Mouse (Mus musculus) limb, embryonic 13.5 days (tissue): ENCODE results near the gene Srsf10. TPM values are rescaled to one million over a fixed set of nuclear protein-coding genes. Genes with fewer than 3 reads are reported as not detected.
A peak's percentile ranks its signal among the peaks of the same experiment; 100 is the strongest.

Experiments
- ATAC-seq: fragments of 200-750 bp; cut with Nextera tagmentation; 2 replicates; pipeline ENCODE4 v1.8.0; 2017; ENCODE audit warnings: low read depth, moderate number of reproducible peaks, moderate TSS enrichment; ENCODE audit not compliant: low FRiP score
- H3K27ac ChIP-seq: fragments of 300-500 bp; sonication (generic); 2 replicates; pipeline ENCODE4 v1.5.1; 2015; ENCODE audit warnings: inconsistent platforms, mild to moderate bottlenecking, moderate library complexity
- H3K27me3 ChIP-seq: fragments of 300-500 bp; sonication (generic); 2 replicates; pipeline ENCODE4 v1.6.1; 2015; ENCODE audit warnings: mild to moderate bottlenecking, inconsistent platforms
- H3K36me3 ChIP-seq: fragments of 300-500 bp; sonication (generic); 2 replicates; pipeline ENCODE4 v1.6.1; 2015; ENCODE audit warnings: inconsistent platforms, mild to moderate bottlenecking, moderate library complexity
- H3K4me1 ChIP-seq: fragments of 300-500 bp; sonication (generic); 2 replicates; pipeline ENCODE4 v1.6.1; 2015; ENCODE audit warnings: inconsistent platforms
- H3K4me2 ChIP-seq: fragments of 300-500 bp; sonication (generic); replicated peaks from 2 replicates; pipeline ENCODE4 v1.6.1; 2015; ENCODE audit warnings: inconsistent platforms, mild to moderate bottlenecking, moderate library complexity
- H3K4me3 ChIP-seq: fragments of 300-500 bp; sonication (generic); 2 replicates; pipeline ENCODE4 v1.5.1; 2015; ENCODE audit warnings: moderate library complexity, mild to moderate bottlenecking, inconsistent platforms
- H3K9ac ChIP-seq: fragments of 300-500 bp; sonication (generic); 2 replicates; pipeline ENCODE4 v1.6.1; 2015; ENCODE audit warnings: mild to moderate bottlenecking, inconsistent platforms
- H3K9me3 ChIP-seq: fragments of 300-500 bp; sonication (generic); 2 replicates; pipeline ENCODE4 v1.6.1; 2016; ENCODE audit warnings: inconsistent platforms
- WGBS: fragments of 180-500 bp; shearing (Covaris S2); methylation state at CpG from one replicate; pipeline ENCODE4 v1.1.7; 2015; 5-methylcytosine and 5-hydroxymethylcytosine counted together
- polyA plus RNA-seq: library from polyadenylated mRNA; unstranded; fragments of >200 nt; fragmentation: Nextera tagmentation; extraction: Ambion mirVana; gene quantifications from 2 replicates; pipeline ENCODE4 v1.2.1, GENCODE M21; 2015

Gene Srsf10
- polyA plus RNA-seq = 323 and 330 TPM in 2 replicates

- Histone ChIP-seq H3K36me3 (peaks cover 4% of the 10 kb centered on the region; the same call in 1 of the 2 replicates), H3K27me3 (no peaks in the 10 kb centered on the region), H3K4me2 (peak within 1 kb of the TSS; percentile 79), H3K4me3 (peak within 1 kb of the TSS; percentile 85), H3K9ac (peak within 1 kb of the TSS; percentile 99), H3K27ac (peak within 1 kb of the TSS; percentile 99), H3K4me1 (peaks cover 38% of the 10 kb centered on the region), H3K9me3 (no peaks in the 10 kb centered on the region)
- ATAC-seq = peak; percentile 95
- under 1% methylated on average over 66 of the region's 67 CpGs for WGBS
These were observed at the start of gene Srsf10 for GRCm38 (mm10) chr4:135855536-135856222. TSS of gene Srsf10 (plus strand) at chr4:135855747.

GRCm38 (mm10) chr4:135814896-135815295 is 40.7 kb upstream of the Srsf10 start:
- ATAC-seq = no peak
- Histone ChIP-seq H3K36me3 (no peaks in the 10 kb centered on the region), H3K4me2 (no peak overlapping the region), H3K4me1 (no peaks in the 10 kb centered on the region), H3K4me3 (no peak overlapping the region), H3K27ac (no peak overlapping the region), H3K27me3 (no peaks in the 10 kb centered on the region), H3K9me3 (peaks cover 4% of the 10 kb centered on the region; the same call in 1 of the 2 replicates), H3K9ac (no peak overlapping the region)
- 75% methylated on average over 7 of the region's 7 CpGs for WGBS

- 47% methylated on average over 12 of the region's 12 CpGs for WGBS
- no peak for ATAC-seq
- Histone ChIP-seq H3K9ac (no peak overlapping the region), H3K27ac (no peak overlapping the region), H3K27me3 (no peaks in the 10 kb centered on the region), H3K9me3 (peaks cover 4% of the 10 kb centered on the region; the same call in 1 of the 2 replicates), H3K4me1 (peaks cover 11% of the 10 kb centered on the region; the same call in 1 of the 2 replicates), H3K36me3 (no peaks in the 10 kb centered on the region), H3K4me3 (no peak overlapping the region), H3K4me2 (no peak overlapping the region)
These were observed 38.5 kb upstream of the Srsf10 start for GRCm38 (mm10) chr4:135816905-135817622.

DNA sequence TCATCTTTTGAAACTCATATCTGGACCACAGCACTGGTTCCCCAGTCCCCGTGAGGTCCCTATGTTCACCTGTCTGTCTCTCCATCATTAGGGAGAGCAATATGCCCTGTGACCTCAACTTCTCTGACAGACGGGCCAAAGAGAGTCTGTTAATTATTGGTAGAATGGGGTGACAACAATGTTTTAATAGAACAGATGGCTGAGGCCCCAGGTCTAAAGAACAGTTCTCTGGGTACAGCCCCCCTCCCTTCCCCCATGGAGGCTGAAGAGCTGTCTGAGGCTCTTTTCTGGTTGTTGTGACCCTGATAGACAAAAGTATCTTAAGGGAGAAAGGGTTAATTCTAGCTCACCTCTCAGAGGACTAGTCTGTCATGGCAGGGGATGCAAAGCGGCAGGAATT is 37.2 kb upstream of the Srsf10 start:
- Histone ChIP-seq H3K4me1 (peaks cover 11% of the 10 kb centered on the region; the same call in 1 of the 2 replicates), H3K4me2 (no peak overlapping the region), H3K9ac (no peak overlapping the region), H3K27ac (no peak overlapping the region), H3K36me3 (no peaks in the 10 kb centered on the region), H3K9me3 (peaks cover 4% of the 10 kb centered on the region; the same call in 1 of the 2 replicates), H3K27me3 (no peaks in the 10 kb centered on the region), H3K4me3 (no peak overlapping the region)
- WGBS = 72% methylated on average over 3 of the region's 3 CpGs
- ATAC-seq = no peak

DNA sequence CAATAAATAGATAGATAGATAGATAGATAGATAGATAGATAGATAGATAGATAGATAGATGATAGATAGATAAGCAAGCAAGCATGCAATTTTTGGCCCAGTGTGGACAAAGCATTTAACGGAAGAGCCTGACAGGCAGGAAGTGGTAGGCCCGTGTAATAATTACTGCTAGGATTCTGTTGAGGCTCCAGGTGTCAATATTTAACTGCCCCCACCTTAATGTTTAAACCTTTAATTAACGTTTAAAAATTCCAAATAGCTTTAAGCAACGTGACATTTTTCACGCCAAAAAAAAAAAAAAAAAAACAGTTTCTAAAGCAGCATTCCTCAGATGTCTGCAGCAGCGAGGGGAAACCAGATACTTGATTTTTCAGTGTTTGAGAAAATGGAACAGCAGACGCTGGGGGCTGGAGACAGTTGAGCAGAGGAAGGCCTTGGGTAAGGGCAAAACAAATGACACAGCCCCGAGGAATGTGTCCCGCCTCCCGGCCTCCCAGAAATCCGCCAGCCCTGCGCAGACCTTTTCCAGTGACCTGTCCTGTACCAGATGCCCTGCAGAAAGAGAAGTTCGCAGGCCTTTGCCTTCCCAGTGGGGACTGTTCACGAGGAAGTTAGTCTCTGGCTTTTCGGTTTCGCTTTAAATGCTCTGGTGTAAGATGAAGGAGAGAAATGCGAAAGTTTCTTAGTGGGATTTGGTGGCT is 35.6 kb upstream of the Srsf10 start:
- Histone ChIP-seq H3K4me1 (peaks cover 11% of the 10 kb centered on the region; the same call in 1 of the 2 replicates), H3K27me3 (no peaks in the 10 kb centered on the region), H3K9me3 (peaks cover 4% of the 10 kb centered on the region; the same call in 1 of the 2 replicates), H3K36me3 (no peaks in the 10 kb centered on the region), H3K27ac (peak overlapping the region; percentile 72; the same call in 1 of the 2 replicates), H3K4me3 (no peak overlapping the region), H3K4me2 (no peak overlapping the region), H3K9ac (no peak overlapping the region)
- ATAC-seq = no peak
- 53% methylated on average over 17 of the region's 17 CpGs for WGBS

DNA sequence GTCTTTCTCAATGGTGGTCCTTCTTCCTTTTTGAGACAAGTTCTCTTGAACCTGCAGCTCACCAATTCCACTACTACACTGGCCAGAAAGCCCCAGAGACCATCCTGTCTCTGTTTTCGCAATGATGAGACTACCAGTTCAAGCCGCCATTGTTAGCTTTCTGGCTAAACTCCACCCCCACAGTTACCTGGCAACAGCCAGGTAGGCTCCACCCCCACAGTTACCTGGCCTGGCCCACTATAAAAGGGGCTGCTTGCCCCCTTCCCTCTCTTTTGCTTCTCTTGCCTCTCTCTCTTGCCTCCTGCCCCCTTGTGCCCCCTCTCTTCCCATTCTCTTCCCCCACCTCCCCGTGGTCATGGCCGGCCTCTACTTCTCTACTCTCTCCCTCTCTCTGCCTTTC is 33.8 kb upstream of the Srsf10 start:
- WGBS = 82% methylated on average over 4 of the region's 4 CpGs
- no peak overlapping the region for H3K4me2 ChIP-seq
- no peak overlapping the region for H3K27ac ChIP-seq
- H3K36me3 ChIP-seq = no peaks in the 10 kb centered on the region
- no peak for ATAC-seq
- peaks cover 11% of the 10 kb centered on the region; the same call in 1 of the 2 replicates for H3K4me1 ChIP-seq
- no peak overlapping the region for H3K9ac ChIP-seq
- peaks cover 4% of the 10 kb centered on the region; the same call in 1 of the 2 replicates for H3K9me3 ChIP-seq
- no peak overlapping the region for H3K4me3 ChIP-seq
- no peaks in the 10 kb centered on the region for H3K27me3 ChIP-seq

- Histone ChIP-seq H3K4me1 (peaks cover 20% of the 10 kb centered on the region), H3K27ac (no peak overlapping the region), H3K4me3 (no peak overlapping the region), H3K9ac (no peak overlapping the region), H3K36me3 (no peaks in the 10 kb centered on the region), H3K9me3 (peaks cover 4% of the 10 kb centered on the region; the same call in 1 of the 2 replicates), H3K27me3 (no peaks in the 10 kb centered on the region), H3K4me2 (no peak overlapping the region)
- no peak for ATAC-seq
- WGBS = 71% methylated on average over 2 of the region's 2 CpGs
These were observed 32.2 kb upstream of the Srsf10 start for GRCm38 (mm10) chr4:135823298-135823697.

GRCm38 (mm10) chr4:135824254-135824653 is 31.3 kb upstream of the Srsf10 start:
- H3K27me3 ChIP-seq = no peaks in the 10 kb centered on the region
- 60% methylated on average over 8 of the region's 8 CpGs for WGBS
- H3K9ac ChIP-seq = no peak overlapping the region
- no peaks in the 10 kb centered on the region for H3K36me3 ChIP-seq
- no peaks in the 10 kb centered on the region for H3K9me3 ChIP-seq
- no peak overlapping the region for H3K4me2 ChIP-seq
- H3K4me3 ChIP-seq = no peak overlapping the region
- ATAC-seq = no peak
- peaks cover 30% of the 10 kb centered on the region for H3K4me1 ChIP-seq
- H3K27ac ChIP-seq = no peak overlapping the region

DNA sequence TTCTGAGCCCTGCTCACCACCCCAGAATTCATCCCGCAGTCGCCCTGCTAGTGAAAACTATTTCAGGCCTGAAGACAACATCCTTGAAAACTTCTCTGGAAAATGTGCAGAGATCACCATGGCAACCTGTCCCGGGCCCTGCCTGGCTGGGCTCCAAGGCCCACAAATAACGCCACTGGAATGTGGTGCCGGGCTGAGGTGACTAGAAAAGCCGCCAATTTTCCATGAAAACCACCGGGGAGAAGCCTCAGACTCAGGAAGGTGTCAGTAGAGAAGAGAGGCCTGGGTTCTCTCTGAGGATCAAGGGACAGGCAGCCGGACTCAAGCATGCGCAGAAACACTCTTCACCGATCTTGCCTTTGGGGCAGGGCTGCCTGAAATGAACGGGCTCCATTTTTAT is 27.1 kb upstream of the Srsf10 start:
- peak overlapping the region; percentile 46 for H3K4me2 ChIP-seq
- H3K27me3 ChIP-seq = no peaks in the 10 kb centered on the region
- H3K27ac ChIP-seq = peak overlapping the region; percentile 97
- WGBS = 14% methylated on average over 11 of the region's 11 CpGs
- no peak overlapping the region for H3K4me3 ChIP-seq
- peaks cover 36% of the 10 kb centered on the region for H3K4me1 ChIP-seq
- no peaks in the 10 kb centered on the region for H3K36me3 ChIP-seq
- ATAC-seq = peak; percentile 88
- no peaks in the 10 kb centered on the region for H3K9me3 ChIP-seq
- H3K9ac ChIP-seq = no peak overlapping the region

- Histone ChIP-seq H3K36me3 (no peaks in the 10 kb centered on the region), H3K4me3 (no peak overlapping the region), H3K27me3 (no peaks in the 10 kb centered on the region), H3K4me2 (no peak overlapping the region), H3K4me1 (peaks cover 37% of the 10 kb centered on the region), H3K9ac (no peak overlapping the region), H3K27ac (no peak overlapping the region; the same call in 1 of the 2 replicates), H3K9me3 (no peaks in the 10 kb centered on the region)
- 71% methylated on average over 11 of the region's 11 CpGs for WGBS
- no peak for ATAC-seq
These were observed 23.5 kb upstream of the Srsf10 start for GRCm38 (mm10) chr4:135832070-135832469.

- peaks cover 26% of the 10 kb centered on the region for H3K4me1 ChIP-seq
- ATAC-seq = no peak
- H3K27me3 ChIP-seq = no peaks in the 10 kb centered on the region
- H3K27ac ChIP-seq = no peak overlapping the region
- no peak overlapping the region for H3K4me3 ChIP-seq
- H3K4me2 ChIP-seq = no peak overlapping the region
- 0 out of 2 replicates have a peak overlapping the region, but pooled peaks have one; percentile 13 for H3K9ac ChIP-seq
- H3K36me3 ChIP-seq = no peaks in the 10 kb centered on the region
- WGBS = 79% methylated on average over 12 of the region's 12 CpGs
- no peaks in the 10 kb centered on the region for H3K9me3 ChIP-seq
These were observed 22.0 kb upstream of the Srsf10 start for GRCm38 (mm10) chr4:135833301-135834123.
